Mouse (Mus musculus) retina, postnatal 7 days (tissue): ENCODE measurements around the gene Emd.

ENCODE experiments used
- DNase-seq: peaks from one replicate; pipeline ENCODE4 v3.0.0-alpha.2; 2012; ENCODE audit warnings: low read depth, low spot score

The Emd gene

GRCm38 (mm10) chrX:74273422-74274322, 19.2 kb downstream of the Emd start:
- no peak for DNase-seq

- no peak for DNase-seq
Observed at GRCm38 (mm10) chrX:74277916-74278315, 23.4 kb downstream of the Emd start.

GRCm38 (mm10) chrX:74281041-74281731, 26.7 kb downstream of the Emd start:
- DNase-seq = no peak

- no peak for DNase-seq
Observed at GRCm38 (mm10) chrX:74281732-74282394, 27.4 kb downstream of the Emd start, which contains the start of the genes Taz and Dnase1l1. Gene Taz, plus strand, starts transcription at chrX:74281912. Gene Dnase1l1, minus strand, starts transcription at chrX:74282337.

- peak; percentile 66 for DNase-seq
Observed at GRCm38 (mm10) chrX:74282395-74283091, 28.1 kb downstream of the Emd start.

- no peak for DNase-seq
Observed at GRCm38 (mm10) chrX:74283092-74283437, 28.6 kb downstream of the Emd start.

GRCm38 (mm10) chrX:74293431-74293830, 38.9 kb downstream of the Emd start:
- DNase-seq = no peak

GRCm38 (mm10) chrX:74296538-74297448, 42.3 kb downstream of the Emd start, which contains the start of gene Atp6ap1:
Gene Atp6ap1, plus strand, starts transcription at chrX:74297097.
- DNase-seq = peak; percentile 84

GRCm38 (mm10) chrX:74298348-74298747, 43.9 kb downstream of the Emd start:
- no peak for DNase-seq

GRCm38 (mm10) chrX:74299721-74300120, 45.2 kb downstream of the Emd start:
- no peak for DNase-seq

- DNase-seq = peak; percentile 78
Observed at GRCm38 (mm10) chrX:74304867-74305700, 50.6 kb downstream of the Emd start, which contains the start of gene Gdi1. Gene Gdi1, plus strand, starts transcription at chrX:74304998.
